ENCODE assay signal across 9 mouse cellular contexts in the genomic region with DNA sequence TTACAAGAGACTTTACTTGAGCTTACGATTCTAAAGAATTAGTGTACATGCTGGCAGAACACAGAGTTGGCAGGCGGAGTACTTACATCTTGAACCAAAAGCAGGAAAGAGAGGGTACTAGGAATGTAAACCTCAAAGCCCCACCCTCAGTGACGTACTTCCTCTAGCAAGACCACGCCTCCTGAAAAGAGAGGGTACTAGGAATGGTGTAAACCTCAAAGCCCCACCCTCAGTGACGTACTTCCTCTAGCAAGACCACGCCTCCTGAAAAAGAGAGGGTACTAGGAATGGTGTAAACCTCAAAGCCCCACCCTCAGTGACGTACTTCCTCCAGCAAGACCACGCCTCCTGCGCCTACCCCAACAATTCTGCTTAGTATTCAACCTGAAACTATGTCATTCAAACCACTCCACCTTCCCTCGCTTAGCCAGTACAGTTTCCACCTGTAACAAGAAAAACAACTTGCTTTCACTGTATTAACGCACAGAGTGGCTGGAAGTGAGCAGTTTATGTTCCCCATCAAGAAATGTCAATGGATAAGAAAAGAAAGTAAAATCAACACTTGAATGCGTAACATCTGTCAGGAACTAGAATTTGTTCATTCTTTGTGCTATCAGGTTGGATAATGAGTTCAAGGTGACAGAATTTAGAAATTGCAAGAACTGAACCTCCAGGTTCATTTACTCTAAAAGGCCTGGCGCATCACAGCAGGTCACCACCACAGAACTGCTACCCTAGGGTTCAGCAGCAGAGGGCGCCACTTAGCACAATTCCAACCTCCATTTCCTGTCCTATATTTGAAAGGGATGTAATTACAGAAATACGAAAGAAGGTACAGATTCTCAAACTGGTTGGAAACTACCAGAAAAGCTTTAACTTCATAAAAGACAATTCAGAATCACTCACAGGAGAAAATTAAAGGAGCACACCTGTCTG.
A peak's percentile ranks its signal among the peaks of the same experiment; 100 is the strongest.
DNase-seq lines count a peak whose midpoint lies in the region; ATAC-seq lines count a peak whose summit lies in the region.
"Had no signal": no experiment of that assay in that cellular context is flagged by ENCODE, and none has a peak within 500 bp of the region (broad histone marks: within the 10 kb centered on the region; RNA-seq: fewer than 3 reads in every experiment).

No protein-coding gene starts in this region.

- no peaks in the 10 kb centered on the region for H3K9me3 ChIP-seq in forebrain, embryonic 11.5 days (ENCODE audit: control insufficient read depth, low read length)
- no peaks in the 10 kb centered on the region for H3K9me3 ChIP-seq in forebrain, embryonic 14.5 days (replicated peaks; ENCODE audit: control insufficient read depth, low read length)
- no peaks in the 10 kb centered on the region for H3K9me3 ChIP-seq in midbrain, embryonic 11.5 days (ENCODE audit: control insufficient read depth, low read length)
- H3K9me3 ChIP-seq in midbrain, embryonic 15.5 days: no peaks in the 10 kb centered on the region
- H3K9me3 ChIP-seq in forebrain, embryonic 15.5 days: no peaks in the 10 kb centered on the region
- H3K9me3 ChIP-seq: embryonic facial prominence, embryonic 15.5 days had no signal

- WGBS in forebrain, embryonic 11.5 days: 93% methylated on average over 15 of the region's 15 CpGs
- 93% methylated on average over 15 of the region's 15 CpGs for WGBS in forebrain, embryonic 14.5 days
- WGBS in midbrain, embryonic 11.5 days: 95% methylated on average over 15 of the region's 15 CpGs
- 96% methylated on average over 15 of the region's 15 CpGs for WGBS in midbrain, embryonic 15.5 days
- 94% methylated on average over 15 of the region's 15 CpGs for WGBS in forebrain, embryonic 15.5 days

- H3K4me3 ChIP-seq in forebrain, embryonic 11.5 days (ENCODE audit: low read depth, low read length): no peak overlapping the region
- no peak overlapping the region for H3K4me3 ChIP-seq in forebrain, embryonic 14.5 days (ENCODE audit: low read depth, low read length)
- H3K4me3 ChIP-seq in midbrain, embryonic 11.5 days (ENCODE audit: low read depth, low read length): no peak overlapping the region
- no peak overlapping the region for H3K4me3 ChIP-seq in midbrain, embryonic 15.5 days
- H3K4me3 ChIP-seq in forebrain, embryonic 15.5 days: no peak overlapping the region
- H3K4me3 ChIP-seq: embryonic facial prominence, embryonic 15.5 days had no signal

- H3K9ac ChIP-seq in forebrain, embryonic 11.5 days (ENCODE audit: low read length): no peak overlapping the region
- H3K9ac ChIP-seq in forebrain, embryonic 14.5 days (ENCODE audit: low read length): no peak overlapping the region
- H3K9ac ChIP-seq in midbrain, embryonic 11.5 days (ENCODE audit: low read length): no peak overlapping the region
- no peak overlapping the region for H3K9ac ChIP-seq in midbrain, embryonic 15.5 days
- H3K9ac ChIP-seq in forebrain, embryonic 15.5 days (replicated peaks): no peak overlapping the region
- H3K9ac ChIP-seq: embryonic facial prominence, embryonic 15.5 days had no signal

- no peak overlapping the region for H3K4me2 ChIP-seq in forebrain, embryonic 11.5 days (ENCODE audit: low read depth, low read length, severe bottlenecking)
- H3K4me2 ChIP-seq in forebrain, embryonic 14.5 days (ENCODE audit: low read length): no peak overlapping the region
- H3K4me2 ChIP-seq in midbrain, embryonic 11.5 days: no peak overlapping the region
- H3K4me2 ChIP-seq in midbrain, embryonic 15.5 days: no peak overlapping the region
- H3K4me2 ChIP-seq in forebrain, embryonic 15.5 days (replicated peaks): no peak overlapping the region
- H3K4me2 ChIP-seq: embryonic facial prominence, embryonic 15.5 days had no signal

- DNase-seq in forebrain, embryonic 11.5 days (ENCODE audit: low spot score): peak; percentile 58
- DNase-seq in forebrain, embryonic 14.5 days (ENCODE audit: low spot score): no peak
- peak; percentile 88 for DNase-seq in midbrain, embryonic 11.5 days (ENCODE audit: low spot score, missing footprints)
- peak; percentile 44 to 61 for DNase-seq in thymus, postnatal 36 days
- DNase-seq in urinary bladder, postnatal 14 days (ENCODE audit: low spot score): no peak

- H3K36me3 ChIP-seq in forebrain, embryonic 11.5 days (ENCODE audit: control insufficient read depth, insufficient read depth, low read length): no peaks in the 10 kb centered on the region
- no peaks in the 10 kb centered on the region for H3K36me3 ChIP-seq in forebrain, embryonic 14.5 days (ENCODE audit: control insufficient read depth, insufficient read depth, low read length)
- H3K36me3 ChIP-seq in midbrain, embryonic 11.5 days (ENCODE audit: control insufficient read depth, insufficient read depth, low read length): no peaks in the 10 kb centered on the region
- H3K36me3 ChIP-seq in midbrain, embryonic 15.5 days (replicated peaks): no peaks in the 10 kb centered on the region
- H3K36me3 ChIP-seq in forebrain, embryonic 15.5 days: 0 out of 2 replicates have a peak, but pooled peaks cover 7% of the 10 kb centered on the region
- H3K36me3 ChIP-seq: embryonic facial prominence, embryonic 15.5 days had no signal

- H3K27ac ChIP-seq in forebrain, embryonic 11.5 days (ENCODE audit: low read depth, low read length): no peak overlapping the region
- no peak overlapping the region for H3K27ac ChIP-seq in forebrain, embryonic 14.5 days (ENCODE audit: low read depth, low read length)
- H3K27ac ChIP-seq in midbrain, embryonic 11.5 days (ENCODE audit: low read depth, low read length): no peak overlapping the region
- no peak overlapping the region for H3K27ac ChIP-seq in midbrain, embryonic 15.5 days
- H3K27ac ChIP-seq in forebrain, embryonic 15.5 days (replicated peaks): no peak overlapping the region
- H3K27ac ChIP-seq: embryonic facial prominence, embryonic 15.5 days had no signal

- H3K4me1 ChIP-seq in forebrain, embryonic 11.5 days (replicated peaks; ENCODE audit: control insufficient read depth, insufficient read depth, low read length): peaks cover 4% of the 10 kb centered on the region; the same call in 1 of the 2 replicates
- H3K4me1 ChIP-seq in forebrain, embryonic 14.5 days (ENCODE audit: control insufficient read depth, insufficient read depth, low read length): peaks cover 16% of the 10 kb centered on the region
- H3K4me1 ChIP-seq in midbrain, embryonic 11.5 days (ENCODE audit: control insufficient read depth, insufficient read depth, low read length): peaks cover 17% of the 10 kb centered on the region
- H3K4me1 ChIP-seq in midbrain, embryonic 15.5 days: peaks cover 19% of the 10 kb centered on the region
- peaks cover 19% of the 10 kb centered on the region for H3K4me1 ChIP-seq in forebrain, embryonic 15.5 days
- H3K4me1 ChIP-seq: embryonic facial prominence, embryonic 15.5 days had no signal

- no peak for ATAC-seq in forebrain, embryonic 11.5 days (replicated peaks; ENCODE audit: low FRiP score)
- no peak for ATAC-seq in forebrain, embryonic 14.5 days
- no peak for ATAC-seq in midbrain, embryonic 11.5 days (ENCODE audit: low FRiP score)
- no peak for ATAC-seq in midbrain, embryonic 15.5 days (replicated peaks)
- peak; percentile 46 for ATAC-seq in inflammation-experienced regulatory T-cells, adult 6 months
- no peak for ATAC-seq in forebrain, embryonic 15.5 days (replicated peaks)

- no peaks in the 10 kb centered on the region for H3K27me3 ChIP-seq in forebrain, embryonic 11.5 days (ENCODE audit: control insufficient read depth, insufficient read depth, low read length)
- H3K27me3 ChIP-seq in forebrain, embryonic 14.5 days (replicated peaks; ENCODE audit: control insufficient read depth, insufficient read depth, low read length): no peaks in the 10 kb centered on the region
- no peaks in the 10 kb centered on the region for H3K27me3 ChIP-seq in midbrain, embryonic 11.5 days (ENCODE audit: control insufficient read depth, insufficient read depth, low read length)
- H3K27me3 ChIP-seq in midbrain, embryonic 15.5 days (replicated peaks): no peaks in the 10 kb centered on the region
- H3K27me3 ChIP-seq in forebrain, embryonic 15.5 days: no peaks in the 10 kb centered on the region
- H3K27me3 ChIP-seq: embryonic facial prominence, embryonic 15.5 days had no signal

Comparison
In these comparisons a context has a peak if more than half of its experiments do, and no peak if none do; other contexts are left out.
1. DNase-seq: peak in forebrain, embryonic 11.5 days (single experiment), midbrain, embryonic 11.5 days (single experiment) and thymus, postnatal 36 days (2 of 2); none in forebrain, embryonic 14.5 days (single experiment) and urinary bladder, postnatal 14 days (single experiment).